Mouse (Mus musculus) spleen, postnatal 14 days (tissue): ENCODE data around the gene Zcchc4.
"Not testable (repeated sequence)": the region's sequence is repeated elsewhere in the genome, so short reads cannot be mapped to it uniquely, and the experiment has no call there.

ENCODE experiments used
- DNase-seq, 2 experiments: peaks; one replicate each; pipeline ENCODE4 v3.0.0; 2021 to 2022; ENCODE audit warnings: low spot score in 2 of 2

The Zcchc4 gene

DNA sequence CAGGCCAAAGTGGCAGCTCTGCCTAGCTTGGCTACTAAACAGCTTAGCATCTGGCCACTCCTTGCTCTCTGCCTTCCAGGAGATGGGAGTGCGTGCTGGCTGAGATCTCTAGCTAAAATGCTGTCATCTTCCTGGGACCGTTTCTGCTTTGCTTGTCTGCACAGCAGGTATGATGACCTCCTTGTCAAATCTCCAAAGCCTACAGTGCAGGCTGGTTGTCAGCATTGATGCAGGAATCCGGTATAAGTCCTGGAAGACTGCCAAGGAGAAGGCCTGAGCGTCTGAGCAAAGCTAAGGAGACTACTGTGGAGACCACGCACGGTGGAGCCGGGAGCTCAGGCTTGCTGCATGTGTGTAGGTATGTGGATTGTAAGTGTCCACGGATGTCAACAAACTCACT lies at the start of gene Zcchc4:
Gene Zcchc4 (plus strand): TSS at position 173 of the 400 bp plus-strand sequence.
- DNase-seq, result no peak

DNA sequence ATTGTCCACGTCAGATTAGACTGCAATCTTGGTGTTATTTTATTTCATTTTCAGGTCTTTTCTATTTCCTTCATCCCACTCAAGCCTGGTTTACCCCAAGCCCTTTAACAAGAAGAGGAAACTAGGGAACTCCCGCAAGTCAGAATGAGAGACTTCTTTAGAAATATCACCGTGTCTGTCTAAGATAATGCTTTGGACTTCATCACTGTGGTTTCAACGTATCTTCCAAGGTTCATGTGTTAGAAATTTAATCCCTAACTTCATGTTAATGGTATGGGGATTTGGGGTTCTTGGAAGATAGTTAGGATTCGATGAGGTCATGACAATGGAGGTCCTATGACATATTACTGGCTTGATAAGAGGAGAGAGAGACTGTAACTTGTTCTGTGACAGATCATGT lies 47.5 kb upstream of the Zcchc4 start:
- DNase-seq, result no peak

DNA sequence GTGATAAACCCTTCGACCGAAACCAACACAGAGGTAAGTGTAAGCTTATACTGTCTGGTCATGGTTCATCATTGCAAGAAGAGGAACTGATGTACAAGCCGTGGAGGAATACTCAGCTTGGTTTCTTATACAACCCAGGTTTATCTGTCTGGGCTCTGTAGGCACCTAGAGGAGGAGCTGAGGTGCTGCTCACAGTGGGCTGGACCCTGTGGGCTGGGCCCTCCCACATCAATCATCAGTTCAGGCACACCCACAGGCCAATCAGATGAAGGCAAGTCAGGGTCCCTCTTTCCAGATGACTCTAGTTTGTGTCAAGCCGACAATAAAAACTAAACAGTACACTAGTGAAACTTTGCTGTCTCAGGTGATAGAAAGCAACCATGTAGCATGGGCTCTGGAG lies 42.4 kb upstream of the Zcchc4 start:
- no peak for DNase-seq

DNA sequence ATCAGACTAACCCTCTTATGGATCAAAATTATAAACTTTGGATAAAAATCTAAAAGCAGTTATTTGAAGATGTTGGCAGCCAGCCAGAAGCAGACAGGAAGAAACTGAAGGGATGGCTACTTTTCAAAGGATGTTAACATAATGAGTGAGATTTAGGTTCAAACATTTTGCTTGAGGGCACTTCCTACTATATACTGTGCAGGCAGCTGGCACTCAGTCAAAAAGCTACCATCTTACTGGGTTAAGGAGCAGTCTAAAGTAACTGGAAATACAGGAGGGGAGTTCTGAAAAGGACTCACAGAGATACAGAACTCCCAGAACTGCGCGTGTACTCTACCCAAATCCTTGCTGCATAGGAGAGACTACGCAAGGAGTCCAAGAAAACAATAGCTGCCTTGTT lies 39.2 kb upstream of the Zcchc4 start:
- DNase-seq, result no peak

DNA sequence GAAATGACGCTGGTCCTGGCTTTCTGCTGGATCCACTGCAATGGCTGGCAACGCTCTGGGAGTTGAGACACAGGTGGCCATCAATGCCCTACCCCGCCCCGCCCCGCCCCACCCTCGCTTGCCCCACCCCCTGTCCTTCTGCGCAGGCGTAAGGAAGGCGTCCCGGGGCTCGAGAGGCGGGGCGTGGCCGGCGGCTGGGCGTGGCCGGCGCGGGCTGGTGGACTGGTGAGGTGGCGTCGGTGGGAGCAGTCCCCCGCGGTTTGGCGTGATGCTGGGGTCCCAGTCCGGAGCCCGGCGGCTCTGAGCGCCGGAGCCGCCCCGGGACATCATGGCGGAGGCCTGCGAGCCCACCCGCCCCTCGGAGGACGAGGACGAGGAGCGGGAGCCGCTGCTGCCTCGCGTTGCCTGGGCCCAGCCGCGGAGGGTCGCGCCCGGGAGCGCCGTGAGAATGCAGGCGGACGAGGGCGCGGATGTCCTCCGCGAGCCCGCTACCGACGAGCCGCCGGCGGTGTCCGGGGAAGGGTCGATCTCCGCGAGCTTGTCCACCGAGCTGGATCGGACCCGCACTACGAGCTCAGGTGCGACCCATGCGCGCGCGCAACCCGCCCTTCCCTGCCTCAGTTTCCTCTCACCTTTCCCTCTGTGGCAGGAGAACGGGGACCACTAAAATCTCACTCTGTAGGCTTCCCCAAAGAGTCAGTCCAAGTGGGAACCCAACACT lies 33.7 kb upstream of the Zcchc4 start, which contains the start of gene Pi4k2b:
Gene Pi4k2b (plus strand): TSS at position 184 of the 721 bp plus-strand sequence.
- DNase-seq, result peak; percentile 82 to 89

DNA sequence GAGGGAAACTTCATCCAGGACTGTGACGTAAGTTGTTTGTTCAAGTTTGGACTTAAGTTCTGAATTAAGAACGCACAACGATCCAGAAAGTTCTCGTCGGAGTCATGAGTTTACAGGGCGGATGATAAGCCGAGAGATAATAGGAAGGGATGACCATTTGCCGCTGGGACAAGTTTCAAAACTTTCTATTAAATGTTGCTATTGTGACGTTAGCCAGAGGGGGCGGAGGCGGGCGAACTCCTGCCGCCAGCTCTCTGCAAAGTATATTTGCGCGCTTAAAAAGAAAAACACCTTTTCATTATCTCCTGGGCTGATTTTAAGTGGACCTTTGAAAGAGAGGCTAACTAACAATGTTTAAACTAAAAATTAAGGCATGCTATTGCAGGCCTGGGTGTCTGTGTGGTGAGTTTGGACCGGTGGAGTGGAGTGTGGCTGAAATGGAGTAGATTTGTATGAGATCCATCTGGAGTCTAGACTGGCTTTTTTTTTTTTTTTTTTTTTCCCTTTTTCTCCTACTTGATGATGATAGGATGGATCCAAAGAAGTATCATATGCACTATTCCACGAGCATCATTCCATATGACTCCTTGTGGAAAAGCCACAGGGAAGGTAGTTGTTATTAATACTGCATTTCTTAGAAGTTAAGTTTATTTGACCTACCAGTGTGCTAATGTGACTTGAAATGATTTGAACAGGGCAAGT lies 32.9 kb upstream of the Zcchc4 start:
- peak; percentile 24 to 55 for DNase-seq

DNA sequence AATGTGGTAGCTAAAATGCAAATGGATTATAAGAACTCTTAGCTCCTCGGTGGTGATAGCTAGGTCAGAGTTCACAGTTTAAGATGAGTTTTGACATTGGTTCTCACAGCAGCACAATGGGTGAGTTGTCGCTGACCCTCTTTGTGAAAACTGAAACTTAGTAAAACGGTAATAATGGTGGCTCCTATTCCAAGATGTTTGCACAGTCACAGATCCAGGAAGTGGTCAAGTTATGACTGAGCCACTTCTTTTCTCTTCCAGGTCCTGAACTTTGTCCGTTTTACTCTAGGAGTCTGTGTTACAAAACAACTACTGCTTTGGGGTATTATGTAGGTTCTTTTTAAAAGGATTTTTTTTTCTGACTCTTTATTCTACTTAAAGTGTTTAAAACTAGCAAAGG lies 32.0 kb upstream of the Zcchc4 start:
- DNase-seq, result no peak

DNA sequence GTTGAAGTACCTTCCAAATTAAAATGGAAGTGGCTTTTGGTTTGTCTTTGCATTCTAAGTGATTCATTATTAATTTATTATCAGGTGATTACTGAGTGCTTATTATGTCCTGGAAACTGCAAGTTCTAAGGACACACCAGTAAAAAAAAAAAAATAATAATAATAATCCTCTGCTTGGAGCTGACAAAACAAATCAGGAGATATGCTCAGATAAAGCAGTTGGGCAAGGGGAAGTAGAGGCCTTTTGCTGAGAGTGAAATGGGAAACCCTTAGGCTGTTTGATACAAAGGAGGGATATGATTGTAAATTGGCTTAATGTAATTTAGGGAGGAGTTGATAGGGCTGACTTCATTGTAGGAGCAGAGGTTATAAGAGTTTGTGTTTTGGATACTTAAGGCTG lies 28.3 kb upstream of the Zcchc4 start:
- DNase-seq, result no peak

DNA sequence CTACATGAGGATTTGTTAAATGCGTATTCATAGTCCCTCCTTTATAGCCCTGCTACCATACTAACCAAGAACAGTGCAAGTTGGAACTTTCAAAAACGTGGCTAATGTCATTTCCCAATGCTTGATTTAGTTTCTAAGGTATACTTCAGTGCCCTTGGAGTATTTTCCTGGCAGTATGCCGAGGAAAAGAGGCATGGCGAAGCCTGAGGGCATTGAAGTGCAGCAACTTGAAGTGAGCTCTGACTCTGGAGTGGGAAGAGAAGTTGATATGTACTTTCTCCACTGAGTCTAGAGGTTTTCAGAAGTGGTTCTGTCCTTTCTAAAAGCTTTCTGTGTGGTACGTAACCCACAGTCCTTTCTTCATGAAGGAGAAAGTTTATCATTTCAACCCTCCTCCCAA lies 26.5 kb upstream of the Zcchc4 start:
- no peak for DNase-seq

DNA sequence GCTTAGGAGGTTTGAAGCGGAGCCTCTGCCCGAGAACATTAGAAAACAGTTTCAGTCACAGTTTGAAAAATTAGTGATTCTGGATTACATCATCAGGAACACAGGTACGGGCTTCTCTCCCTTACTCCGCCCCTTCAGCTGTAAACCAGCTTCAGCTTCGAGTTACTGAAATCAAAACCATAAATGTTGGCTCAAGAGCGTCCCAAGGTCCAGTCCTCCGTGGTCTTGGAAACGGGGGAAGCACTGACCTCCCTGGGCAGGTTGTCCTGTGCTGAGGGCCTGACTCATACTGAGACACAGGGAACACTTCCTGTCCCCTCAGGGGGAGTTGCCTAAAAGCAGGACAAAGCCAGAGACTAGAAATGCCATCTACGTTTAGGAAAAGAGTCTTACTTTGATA lies 22.1 kb upstream of the Zcchc4 start:
- no peak for DNase-seq

DNA sequence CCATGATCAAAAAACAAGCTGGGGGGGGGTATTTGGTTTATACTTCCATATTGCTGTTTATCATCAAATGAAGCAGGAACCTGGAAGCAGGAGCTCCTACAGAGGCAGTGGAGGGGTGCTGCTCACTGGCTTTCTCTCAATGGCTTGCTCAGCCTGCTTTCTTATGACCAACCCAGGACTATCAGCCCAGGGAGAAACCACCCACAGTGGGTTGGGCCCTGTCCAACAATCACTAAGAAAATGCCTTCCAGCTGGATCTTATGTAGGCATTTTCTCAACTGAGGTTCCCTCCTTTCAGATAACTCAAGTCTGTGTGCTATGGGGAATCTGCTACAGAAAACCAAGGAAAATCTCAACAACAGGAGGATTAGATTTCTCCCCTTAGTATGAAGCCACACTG lies 21.0 kb upstream of the Zcchc4 start:
- DNase-seq, result no peak

DNA sequence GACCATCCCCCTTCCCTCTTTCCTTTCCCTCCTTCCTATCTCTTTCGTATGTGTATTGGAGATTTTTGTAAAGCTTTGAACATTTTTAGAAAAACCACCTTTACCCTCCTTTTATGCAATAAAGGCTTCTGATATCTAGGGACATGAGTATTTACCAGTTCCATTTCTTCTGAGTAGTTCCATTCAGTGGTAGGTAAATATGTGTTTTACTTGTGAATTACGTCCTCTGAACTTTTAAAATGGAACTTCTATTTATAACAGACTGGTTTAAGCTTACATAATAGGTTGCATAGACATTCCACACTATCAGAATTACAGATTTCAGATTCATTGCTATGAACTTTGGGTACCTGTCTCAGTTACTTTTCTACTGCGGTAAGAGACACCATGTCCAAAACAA lies 19.9 kb upstream of the Zcchc4 start:
- no peak for DNase-seq

DNA sequence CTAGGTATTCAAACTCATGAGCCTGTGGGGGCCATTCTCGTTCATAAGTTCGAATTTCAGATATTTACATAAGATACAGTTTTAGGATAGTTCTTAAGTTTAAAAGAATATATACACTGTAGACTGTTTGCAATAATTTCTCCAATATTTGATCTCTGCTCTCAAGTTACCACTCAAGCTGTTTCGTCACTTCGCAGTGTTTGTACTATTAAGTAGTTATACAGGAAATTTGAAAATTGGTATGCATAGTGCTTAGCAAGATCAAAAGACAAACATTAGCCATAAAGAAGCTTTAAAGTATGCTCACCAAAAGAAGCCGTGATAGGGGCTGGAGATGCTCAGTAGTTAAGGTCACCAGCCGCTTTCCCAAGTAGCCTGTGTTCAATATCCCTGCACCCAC lies 19.2 kb upstream of the Zcchc4 start:
- no peak for DNase-seq

DNA sequence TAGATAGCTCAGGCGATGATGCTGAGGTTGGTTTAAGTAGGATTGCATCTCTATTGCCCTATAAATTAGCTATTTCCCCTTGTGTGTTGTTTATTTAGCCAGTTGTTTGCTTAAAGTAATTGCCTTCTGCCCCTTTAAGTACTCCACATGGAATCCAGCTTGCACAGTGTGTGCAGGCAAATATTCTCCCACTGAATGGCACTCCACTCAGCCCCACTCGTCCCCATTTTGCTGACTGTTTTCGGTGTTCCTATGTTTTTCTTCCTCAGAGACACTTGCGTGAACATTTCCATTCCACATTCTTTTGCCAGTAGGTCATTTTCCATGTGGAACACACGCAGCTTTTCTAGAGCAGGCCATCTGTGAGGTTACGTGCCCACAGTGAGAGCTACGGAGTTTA lies 12.6 kb upstream of the Zcchc4 start:
- no peak for DNase-seq

DNA sequence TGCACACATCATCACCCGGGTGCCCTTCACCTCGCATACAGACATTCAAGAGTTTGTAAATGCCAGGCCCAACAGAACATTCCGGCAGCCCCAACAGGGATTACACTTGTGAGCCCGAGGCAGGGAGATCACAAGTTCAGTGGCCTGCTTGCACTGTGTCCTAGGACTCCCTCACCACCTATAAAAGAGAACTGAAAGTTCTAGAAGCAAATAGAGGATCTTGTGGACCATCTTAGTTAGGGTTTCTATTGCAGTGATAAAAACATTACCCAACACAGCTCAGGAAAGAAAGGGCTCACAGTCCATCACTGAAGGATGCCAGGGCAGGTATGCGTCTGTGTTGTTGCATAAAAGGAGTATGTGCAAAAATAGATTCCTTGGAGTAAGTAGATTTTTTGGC lies 942 bp upstream of the Zcchc4 start:
- no peak for DNase-seq

DNA sequence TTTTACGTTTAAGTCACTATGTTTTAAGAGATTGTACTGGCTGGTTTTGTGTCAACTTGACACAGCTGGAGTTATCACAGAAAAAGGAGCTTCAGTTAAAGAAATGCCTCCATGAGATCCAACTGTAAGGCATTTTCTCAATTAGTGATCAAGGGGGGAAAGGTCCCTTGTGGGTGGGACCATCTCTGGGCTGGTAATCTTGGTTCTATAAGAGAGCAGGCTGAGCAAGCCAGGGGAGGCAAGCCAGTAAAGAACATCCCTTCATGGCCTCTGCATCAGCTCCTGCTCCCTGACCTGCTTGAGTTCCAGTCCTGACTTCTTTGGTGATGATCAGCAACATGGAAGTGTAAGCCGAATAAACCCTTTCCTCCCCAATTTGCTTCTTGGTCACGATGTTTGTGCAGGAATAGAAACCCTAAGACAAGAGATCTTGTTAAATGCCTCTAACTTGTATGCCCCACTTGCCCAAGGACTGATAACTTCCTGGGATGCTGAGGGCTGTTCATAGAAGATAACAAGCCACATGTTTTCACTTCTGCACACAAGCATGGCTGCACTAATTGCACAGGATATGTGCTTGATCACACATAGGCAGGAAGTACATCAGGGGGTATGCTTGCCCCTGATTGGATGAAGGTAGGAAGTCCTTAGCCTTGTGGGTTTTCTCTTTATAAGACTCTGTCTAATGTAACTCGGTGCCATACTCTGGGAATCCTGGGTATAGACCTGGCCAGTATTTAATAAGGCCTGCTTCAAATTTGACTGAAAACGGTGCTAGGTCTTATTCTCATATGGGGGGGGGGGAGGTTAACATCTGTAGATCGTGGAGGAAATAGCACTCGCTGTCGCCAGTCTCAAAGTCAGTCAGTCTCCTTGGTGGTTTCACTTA lies 1.5 kb downstream of the Zcchc4 start:
- DNase-seq, result not testable (repeated sequence)

DNA sequence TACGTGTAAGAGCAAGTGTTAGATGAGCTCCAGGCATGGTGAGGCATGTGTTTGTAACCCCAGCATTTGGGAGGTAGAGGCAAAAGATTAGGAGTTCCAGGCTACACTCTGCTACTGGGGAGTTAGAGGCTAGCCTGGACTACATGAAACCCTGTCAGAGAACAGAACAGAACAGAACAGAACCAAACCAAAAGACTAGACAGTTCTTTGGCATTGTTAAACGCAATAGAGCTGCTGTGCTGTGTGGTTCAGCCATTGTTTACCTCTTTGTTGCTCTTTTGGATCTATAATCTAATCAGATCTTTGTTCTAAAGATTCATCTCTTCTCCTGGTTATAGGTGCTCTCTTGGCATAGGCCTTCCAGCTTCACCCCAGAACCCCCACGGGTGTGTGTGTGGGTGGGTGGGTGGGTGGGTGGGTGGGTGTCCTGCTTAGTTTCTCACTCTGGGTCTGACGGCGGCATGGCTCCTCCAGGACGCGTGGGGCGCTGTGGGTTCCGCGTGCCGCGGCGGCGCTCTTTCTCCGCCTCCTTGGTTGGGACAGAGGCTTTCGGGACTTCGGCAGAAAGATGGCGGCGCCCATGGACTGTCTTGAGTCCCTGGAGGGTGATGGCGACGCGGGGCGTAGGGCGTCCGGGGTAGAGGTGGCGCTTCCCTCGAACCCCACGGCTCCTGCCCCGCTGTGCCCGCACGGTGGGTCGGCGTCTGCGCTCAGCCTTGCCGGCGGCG lies 7.5 kb downstream of the Zcchc4 start:
- peak; percentile 78 to 87 for DNase-seq

DNA sequence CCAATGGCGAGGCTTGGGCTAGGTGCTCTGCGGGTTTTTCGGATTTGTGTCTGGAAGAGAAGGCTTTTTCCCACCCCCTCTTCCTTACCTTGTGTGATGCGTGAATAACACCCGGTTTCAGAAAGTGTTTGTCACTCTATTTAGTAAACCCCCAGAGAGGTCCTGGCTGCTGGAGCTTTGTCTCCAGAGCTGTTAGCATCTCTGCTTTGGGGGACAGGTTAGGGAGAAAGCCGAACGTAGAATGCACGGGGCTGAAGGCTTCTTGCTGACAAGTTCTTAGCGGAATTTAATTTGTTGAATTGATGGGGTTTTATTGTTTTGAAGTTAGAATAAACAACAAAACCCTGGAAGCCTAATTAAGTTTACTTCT lies 8.0 kb downstream of the Zcchc4 start:
- DNase-seq, result no peak

DNA sequence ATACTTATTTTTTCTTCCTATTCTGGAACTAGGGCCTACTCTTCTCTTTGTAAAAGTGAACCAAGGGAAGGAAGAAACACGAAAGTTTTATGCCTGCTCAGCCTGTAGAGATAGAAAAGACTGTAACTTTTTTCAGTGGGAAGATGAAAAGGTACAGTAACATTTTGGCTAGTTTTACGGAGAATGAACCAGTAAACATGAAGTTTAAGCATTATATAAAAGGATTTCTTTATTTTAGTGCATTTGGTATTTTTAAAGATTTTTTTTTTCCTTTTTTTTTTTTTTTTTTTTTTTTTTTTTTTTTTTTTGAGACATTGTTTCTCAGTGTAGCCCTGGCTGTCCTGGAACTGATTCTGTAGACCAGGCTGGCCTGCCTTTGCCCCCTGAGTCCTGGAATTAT lies 8.7 kb downstream of the Zcchc4 start:
- no peak for DNase-seq

DNA sequence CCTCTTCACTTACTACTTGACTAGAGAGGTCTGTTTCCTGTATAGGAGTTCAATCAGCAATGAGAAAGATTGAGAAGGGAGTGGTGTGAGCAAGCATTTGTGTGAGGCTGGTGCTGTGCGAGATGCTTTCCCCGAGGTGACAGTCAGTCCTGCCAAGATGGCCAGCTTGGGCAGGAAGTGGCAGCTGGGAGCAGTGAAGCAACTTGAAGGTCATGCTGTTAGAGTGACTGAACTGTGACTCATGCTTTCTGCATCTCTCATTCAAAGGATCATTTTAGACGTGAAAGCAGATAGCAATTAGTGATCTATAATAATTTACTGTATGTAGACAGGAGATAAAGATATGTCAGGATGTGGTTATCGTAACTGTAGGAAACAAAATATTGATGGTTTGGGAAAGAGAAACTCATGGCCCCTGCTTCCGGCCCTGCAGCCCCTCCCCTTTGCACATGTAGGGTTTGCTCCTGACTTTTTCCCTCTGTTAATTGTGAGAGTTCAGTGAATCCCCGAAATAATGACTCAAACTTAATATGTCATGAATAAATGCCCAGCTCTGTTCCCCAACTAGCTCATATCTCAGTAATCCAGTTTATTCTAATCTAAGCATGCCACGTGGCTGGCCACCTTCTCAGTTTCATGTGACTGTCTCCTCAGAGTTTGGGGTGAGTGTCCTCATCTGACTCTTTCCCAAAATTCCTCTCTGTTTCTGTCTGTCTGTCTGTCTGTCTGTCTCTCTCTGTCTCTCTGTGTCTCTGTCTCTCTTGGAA lies 11.5 kb downstream of the Zcchc4 start:
- DNase-seq, result no peak

DNA sequence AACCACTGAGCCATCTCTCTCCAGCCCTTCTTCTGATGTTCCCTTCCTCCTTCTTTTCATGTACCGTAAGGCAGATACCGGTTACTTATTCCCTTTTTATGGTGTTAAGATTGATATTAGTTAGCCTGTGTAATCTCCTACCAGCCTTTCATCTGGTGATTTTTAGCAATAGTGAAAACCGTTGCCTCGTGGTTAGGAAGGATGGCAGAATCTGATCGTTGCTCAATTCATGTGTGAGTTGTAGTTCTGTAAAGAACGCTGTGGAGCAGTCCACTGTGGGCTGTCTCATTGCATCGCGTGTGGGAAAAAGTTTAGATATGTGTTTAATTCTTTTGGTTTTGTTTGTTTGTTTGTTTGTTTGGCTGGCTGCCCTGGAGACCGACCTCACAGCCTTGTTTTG lies 18.0 kb downstream of the Zcchc4 start:
- DNase-seq, result no peak
